Mouse (Mus musculus): ENCODE results near the gene Crocc2. TPM values are rescaled to one million over a fixed set of nuclear protein-coding genes. Genes with fewer than 3 reads are reported as not detected.
A peak's percentile ranks its signal among the peaks of the same experiment; 100 is the strongest.

Gene Crocc2
- polyA plus RNA-seq, 1 experiment = 0.81 TPM

- no peak for DNase-seq (ENCODE audit: low read depth)
Observed at GRCm38 (mm10) chr1:93216839-93217497, 48.4 kb downstream of the Crocc2 start.

GRCm38 (mm10) chr1:93217530-93217929, 49.0 kb downstream of the Crocc2 start:
- DNase-seq (ENCODE audit: low read depth) = no peak

- no peak for DNase-seq (ENCODE audit: low read depth)
Observed at GRCm38 (mm10) chr1:93220776-93221175, 52.3 kb downstream of the Crocc2 start.

- DNase-seq (ENCODE audit: low read depth) = no peak
Observed at GRCm38 (mm10) chr1:93223972-93224371, 55.4 kb downstream of the Crocc2 start.

- DNase-seq (ENCODE audit: low read depth) = no peak
Observed at GRCm38 (mm10) chr1:93225226-93225625, 56.7 kb downstream of the Crocc2 start.

DNA sequence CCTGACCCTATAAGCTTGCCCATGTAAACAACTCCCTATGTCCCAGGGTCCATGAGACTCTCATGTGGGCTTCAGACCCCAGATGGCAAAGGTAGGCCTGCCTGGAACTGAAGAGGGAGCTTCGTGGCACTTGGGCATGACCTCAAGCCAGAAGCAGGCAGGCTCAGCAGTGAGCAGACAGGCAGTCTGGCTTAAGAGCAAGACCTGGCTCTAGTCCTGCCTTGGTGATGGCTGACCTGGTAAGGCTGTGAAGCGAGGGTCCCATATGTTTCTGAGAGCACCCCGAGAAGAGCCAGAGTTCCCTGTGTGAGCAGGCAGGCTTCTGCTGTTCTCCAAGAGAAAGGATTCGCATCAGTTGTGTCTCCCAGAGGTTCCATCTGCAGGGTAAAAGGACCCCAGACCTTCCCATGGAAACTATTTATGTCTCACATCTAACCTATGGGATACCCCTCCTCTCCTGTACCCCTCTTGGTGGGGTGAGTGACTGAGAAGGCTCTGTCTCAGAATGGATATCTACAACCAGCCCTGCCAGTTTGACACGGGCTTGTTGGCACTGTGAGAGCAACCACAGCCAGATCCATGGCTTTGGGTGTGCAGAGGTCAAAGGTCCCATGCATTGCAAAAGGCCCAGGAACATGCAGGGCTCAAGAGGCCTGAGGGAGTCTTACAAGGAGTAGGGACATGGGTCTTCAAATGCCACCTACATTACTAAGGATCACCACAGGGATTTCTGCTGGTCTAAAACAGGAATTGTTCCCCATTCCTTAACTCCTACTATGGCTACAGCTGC, 57.4 kb downstream of the Crocc2 start:
- DNase-seq (ENCODE audit: low read depth) = peak; percentile 28

DNA sequence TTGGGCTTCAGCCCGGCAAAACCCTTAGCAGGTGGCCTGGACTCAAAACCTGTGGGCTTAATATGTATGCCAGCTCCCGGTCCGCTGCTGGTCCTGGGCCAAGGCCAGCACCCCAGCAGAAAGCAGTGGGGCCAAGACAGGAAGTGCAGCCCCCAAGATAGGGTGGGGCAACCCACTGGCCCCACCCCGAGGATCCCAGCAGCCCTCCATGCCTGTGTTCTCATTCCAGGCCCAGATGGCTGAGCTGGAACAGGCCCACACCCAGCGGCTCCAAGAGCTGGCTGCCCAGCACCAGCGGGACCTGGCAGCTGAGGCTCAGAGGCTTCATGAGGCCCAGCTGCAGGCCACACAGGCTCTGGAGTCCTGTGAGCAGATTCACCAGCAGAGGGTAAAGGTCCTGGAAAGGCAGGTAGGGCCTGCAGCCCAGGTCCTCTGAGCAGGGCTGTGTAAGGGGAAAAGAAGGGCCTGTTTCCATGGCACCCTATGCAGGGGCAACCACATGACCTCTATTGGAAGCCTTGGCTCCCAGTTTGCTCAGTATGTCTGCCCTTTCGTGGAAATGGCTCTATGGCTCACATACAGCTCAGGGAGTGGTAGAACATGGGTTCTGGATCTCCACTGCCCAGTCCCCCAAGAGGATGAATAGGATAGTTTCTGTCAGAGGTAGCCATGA, 58.9 kb downstream of the Crocc2 start:
- no peak for DNase-seq (ENCODE audit: low read depth)

GRCm38 (mm10) chr1:93227976-93228365, 59.4 kb downstream of the Crocc2 start:
- no peak for DNase-seq (ENCODE audit: low read depth)

DNA sequence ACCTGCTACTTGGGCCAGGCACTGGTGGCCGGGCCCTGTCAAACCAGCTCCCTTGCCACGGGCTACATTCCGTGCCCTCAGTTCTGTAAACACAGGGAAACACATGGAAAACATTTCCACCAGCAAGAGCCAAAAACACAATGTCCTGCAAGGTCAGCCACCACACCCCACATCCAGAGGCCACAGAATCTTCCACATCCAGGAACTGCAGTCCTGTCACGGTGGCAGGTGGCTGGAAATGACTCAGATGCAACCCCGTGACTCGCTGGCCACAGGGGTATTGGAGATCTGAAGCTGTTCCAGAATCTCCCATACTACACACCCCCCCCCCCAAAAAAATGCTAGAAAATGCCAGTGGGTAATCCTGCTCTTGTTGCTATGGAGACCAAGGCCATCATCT, 60.7 kb downstream of the Crocc2 start:
- DNase-seq (ENCODE audit: low read depth) = no peak

DNA sequence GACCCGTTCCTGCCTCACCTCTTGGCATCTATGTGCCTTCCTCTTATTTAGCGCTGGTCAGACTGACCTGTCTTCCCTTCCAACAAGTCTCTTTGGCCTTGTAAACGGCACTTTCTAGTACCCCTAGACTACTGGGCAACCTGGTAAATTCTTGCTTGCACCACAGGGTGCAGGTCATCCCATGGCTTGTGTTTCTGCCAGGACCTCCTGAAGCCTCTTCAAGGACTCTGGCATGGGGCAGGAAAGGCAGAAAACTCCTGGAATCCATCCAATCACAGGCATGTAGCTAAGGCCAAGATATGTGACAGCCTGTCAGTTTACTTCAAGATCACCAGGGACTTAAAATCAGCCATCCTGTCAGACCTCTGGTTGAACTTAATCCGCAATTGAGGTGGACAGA, 61.1 kb downstream of the Crocc2 start:
- no peak for DNase-seq (ENCODE audit: low read depth)

DNA sequence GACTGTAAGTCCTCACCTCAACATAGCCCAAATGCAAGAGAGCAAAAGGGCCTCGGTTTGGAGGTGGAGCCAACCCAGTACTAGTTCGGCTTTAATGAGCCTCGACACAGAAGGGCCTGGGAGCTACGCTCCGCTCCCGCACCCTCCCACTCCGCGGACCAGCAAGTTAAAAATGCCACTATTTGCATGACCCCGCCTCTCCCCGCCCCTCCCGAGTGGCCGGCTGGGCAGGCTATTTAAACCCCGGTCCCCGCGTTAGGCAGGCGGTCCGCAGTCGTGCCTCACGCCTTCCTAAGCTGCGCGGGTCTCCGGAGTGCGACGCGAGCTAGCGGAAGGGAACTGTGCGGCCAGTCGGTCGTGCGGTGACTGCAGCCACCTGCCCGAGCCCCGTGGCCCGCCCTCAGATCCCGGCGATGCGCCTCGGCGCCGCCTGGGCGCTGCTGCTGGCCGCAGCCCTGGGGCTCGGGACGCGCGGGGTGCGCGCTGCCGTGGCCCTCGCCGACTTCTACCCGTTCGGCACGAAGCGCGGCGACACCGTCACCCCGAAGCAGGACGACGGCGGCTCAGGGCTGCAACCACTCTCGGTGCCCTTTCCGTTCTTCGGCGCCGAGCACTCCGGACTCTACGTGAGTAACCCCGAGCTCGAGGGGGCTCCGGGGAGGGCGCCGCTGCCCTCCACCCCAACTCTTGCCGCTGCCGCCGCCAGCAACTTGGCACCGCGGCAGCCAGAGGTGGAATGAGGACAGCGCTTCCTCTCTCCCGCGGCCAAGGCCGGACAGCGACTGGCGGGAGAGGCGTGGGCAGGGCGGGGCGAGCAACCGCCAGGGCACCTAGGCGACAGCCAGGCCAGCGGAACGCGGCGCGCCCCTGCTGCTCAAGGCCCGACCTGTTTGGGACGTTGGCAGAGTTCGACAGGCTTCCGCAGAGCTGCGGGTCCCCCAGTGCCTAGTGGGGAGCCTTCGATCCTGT, 67.3 kb downstream of the Crocc2 start, which contains the start of gene Sned1:
Gene Sned1 (plus strand): TSS at position 266 of the 969 bp plus-strand sequence.
- peak; percentile 17 for DNase-seq (ENCODE audit: low read depth)

- DNase-seq (ENCODE audit: low read depth) = no peak
Observed at GRCm38 (mm10) chr1:93236545-93236924, 68.0 kb downstream of the Crocc2 start.

- DNase-seq (ENCODE audit: low read depth) = no peak
Observed at GRCm38 (mm10) chr1:93237676-93238075, 69.2 kb downstream of the Crocc2 start.

DNA sequence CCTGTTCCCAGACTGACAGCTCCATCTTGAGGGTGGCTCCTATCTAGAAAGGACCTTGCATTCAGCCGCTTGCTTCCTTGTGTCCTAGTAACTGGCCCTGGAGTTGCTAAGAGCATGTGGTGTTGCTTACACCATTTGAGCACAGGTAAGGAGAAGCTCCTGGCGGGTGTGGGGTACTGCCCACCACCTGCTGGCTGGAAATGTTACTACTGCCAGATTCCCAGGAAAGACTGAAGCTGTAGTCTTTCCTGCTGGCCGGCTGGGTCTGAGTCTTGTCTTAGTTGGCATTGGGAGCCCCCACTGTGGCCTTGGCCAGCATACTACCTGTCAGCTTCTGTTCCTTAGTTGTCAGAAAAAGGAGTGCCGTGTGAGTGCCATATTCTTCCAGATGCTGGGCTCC, 69.7 kb downstream of the Crocc2 start:
- no peak for DNase-seq (ENCODE audit: low read depth)

DNA sequence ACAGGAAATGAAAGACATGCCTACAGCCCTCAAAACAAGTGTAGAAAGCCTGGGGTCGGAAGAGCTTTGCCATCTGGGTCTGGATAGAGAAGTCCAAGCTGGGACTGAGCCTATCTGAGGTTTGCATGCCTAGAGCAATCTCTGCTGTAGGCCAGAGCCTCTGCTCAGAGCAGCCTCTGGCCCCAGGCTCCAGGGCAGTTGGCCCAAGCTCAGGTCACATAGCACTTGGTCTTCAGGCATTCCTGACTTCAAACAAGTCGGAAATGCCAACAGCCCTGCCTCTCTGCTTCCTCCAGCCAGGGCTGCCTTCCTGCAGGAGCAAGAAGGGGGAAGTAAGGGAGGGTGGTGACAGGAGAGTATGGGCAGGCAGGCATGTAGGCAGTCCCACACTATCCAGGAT, 77.4 kb downstream of the Crocc2 start:
- no peak for DNase-seq (ENCODE audit: low read depth)

DNA sequence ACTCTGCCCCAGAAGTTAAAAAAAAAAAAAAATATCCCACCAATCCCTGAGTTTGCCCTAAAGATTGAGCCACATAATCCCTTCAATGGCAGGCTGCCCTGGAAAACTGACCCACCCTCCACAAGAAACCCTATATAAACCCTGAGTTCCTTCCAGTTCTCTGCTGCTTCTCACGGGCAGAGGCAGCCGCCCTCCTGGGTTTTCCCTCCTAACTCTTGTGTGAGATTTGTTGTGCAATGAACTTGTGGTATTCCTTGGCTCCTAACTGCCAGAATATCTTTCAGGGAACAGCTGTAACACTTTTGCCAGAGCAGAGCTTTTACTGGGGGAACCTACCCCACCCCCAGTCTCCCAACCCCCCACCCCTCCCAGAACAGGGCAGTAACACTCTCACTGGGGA, 84.1 kb downstream of the Crocc2 start:
- DNase-seq (ENCODE audit: low read depth) = no peak

- no peak for DNase-seq (ENCODE audit: low read depth)
Observed at GRCm38 (mm10) chr1:93255761-93256160, 87.2 kb downstream of the Crocc2 start.

- no peak for DNase-seq (ENCODE audit: low read depth)
Observed at GRCm38 (mm10) chr1:93257560-93257959, 89.0 kb downstream of the Crocc2 start.

GRCm38 (mm10) chr1:93267207-93267606, 98.7 kb downstream of the Crocc2 start:
- DNase-seq (ENCODE audit: low read depth) = no peak

DNA sequence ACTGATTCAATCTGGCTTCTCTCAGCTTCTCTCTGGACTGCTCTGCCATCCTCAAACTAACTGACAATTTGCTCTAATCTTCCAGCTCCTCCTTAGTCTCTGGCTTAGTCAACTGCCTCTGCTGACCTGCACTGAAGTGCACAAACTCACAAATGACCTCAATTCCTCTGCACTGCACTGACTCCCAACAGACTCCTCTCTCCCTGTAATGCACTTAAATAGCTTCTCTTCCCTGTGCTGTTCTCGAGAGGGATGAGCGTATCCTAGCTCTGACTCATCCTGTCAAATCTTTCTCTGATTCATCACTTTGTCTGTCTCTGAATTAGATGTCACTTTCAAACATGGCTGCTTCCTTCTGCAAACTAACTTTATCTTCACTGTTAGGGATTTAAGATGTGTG, 99.7 kb downstream of the Crocc2 start:
- DNase-seq (ENCODE audit: low read depth) = no peak

DNA sequence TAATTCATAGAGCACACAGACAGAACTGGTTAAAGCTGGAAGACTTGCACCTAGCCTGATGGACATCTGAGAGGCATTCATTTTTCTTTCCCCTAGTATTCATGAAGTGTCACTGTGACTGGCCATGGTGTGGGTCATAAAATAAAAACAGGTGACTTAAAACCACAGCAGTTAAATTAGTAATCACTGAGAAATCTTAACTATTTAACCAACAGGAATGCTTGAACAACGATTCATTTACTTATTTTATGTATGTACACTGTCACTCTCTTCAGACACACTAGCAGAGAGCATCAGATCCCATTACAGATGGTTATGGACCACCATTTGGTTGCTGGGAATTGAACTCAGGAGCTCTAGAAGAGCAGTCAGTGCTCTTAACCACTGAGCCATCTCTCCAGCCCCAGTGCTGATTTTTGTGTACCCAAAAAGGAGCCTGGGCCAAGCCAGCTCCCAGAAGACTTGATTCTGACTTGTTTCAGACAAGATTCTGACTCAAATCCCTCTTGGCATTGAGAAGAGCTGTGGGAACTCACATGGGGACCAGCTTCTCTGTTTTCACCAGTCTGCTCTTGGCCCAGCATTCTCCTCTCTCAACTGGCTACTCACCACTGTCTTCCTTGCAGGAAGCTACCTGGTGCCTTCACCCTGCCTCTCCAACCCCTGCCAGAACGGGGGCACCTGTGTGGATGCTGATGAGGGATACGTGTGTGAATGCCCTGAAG, 102.2 kb downstream of the Crocc2 start:
- no peak for DNase-seq (ENCODE audit: low read depth)

All from gonadal fat pad, adult 2 months (tissue).